ENCODE assay signal across 30 mouse cellular contexts in the genomic region with DNA sequence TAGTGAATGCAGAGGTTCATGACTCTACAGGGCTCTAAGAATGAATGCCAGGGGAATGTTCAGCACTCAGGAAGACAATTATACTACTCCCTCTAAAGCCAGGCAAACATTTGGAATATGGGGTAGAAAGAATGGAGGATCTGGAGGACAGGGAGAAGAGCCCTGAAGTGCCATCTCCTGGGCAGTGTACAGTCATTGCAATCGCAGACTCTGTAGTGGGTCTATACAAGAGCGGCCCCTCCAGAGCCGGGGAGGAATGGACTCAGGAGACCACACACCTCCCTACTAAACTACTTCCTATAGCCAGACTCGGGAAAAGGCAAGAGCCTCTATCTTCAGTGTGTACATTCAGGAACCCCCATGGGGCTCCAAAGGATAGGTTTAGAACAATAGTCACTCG. TPM values are rescaled to one million over a fixed set of nuclear protein-coding genes. Genes with fewer than 3 reads are reported as not detected.
DNase-seq lines count a peak whose midpoint lies in the region; TF ChIP-seq lines count a peak whose summit lies in the region.
"Had no signal": no experiment of that assay in that cellular context is flagged by ENCODE, and none has a peak within 500 bp of the region (broad histone marks: within the 10 kb centered on the region; RNA-seq: fewer than 3 reads in every experiment).

No protein-coding gene starts in this region.

- no peak overlapping the region for H3K9ac ChIP-seq in heart, adult 2 months (ENCODE audit: low read depth, low read length)
- H3K9ac ChIP-seq in ES-Bruce4 (ENCODE audit: low read depth, poor library complexity, severe bottlenecking) (no peak overlapping the region), ES-E14 (ENCODE audit: insufficient read depth, low read depth, low read length, poor library complexity, severe bottlenecking) (no peak overlapping the region)
- H3K9ac ChIP-seq: embryonic facial prominence, embryonic 15.5 days; forebrain, embryonic 12.5 days; heart, embryonic 13.5 days; hindbrain, embryonic 12.5 days; kidney, embryonic 15.5 days; limb, embryonic 12.5 days; neural tube, embryonic 12.5 days had no signal

- no peaks in the 10 kb centered on the region for H3K9me3 ChIP-seq in ES-Bruce4 (replicated peaks; ENCODE audit: control insufficient read depth, insufficient read depth, low read length, poor library complexity, severe bottlenecking)
- H3K9me3 ChIP-seq in ES-E14 (ENCODE audit: control insufficient read depth, insufficient read depth, low read depth, low read length), result no peaks in the 10 kb centered on the region
- H3K9me3 ChIP-seq: embryonic facial prominence, embryonic 15.5 days; forebrain, embryonic 12.5 days; G1E; heart, embryonic 13.5 days; hindbrain, embryonic 12.5 days; kidney, embryonic 15.5 days; limb, embryonic 12.5 days; midbrain, embryonic 10.5 days; neural tube, embryonic 12.5 days had no signal

- intact Hi-C loops in heart, adult 2 months (cut with DNase I), result no loop called here
- intact Hi-C loops in left cerebral cortex, postnatal 14 days (cut with DNase I), result loop anchor here (5.0 kb wide), 1 partner anchor 93 kb away; no protein-coding TSS in a partner anchor

- no peaks in the 10 kb centered on the region for H3K27me3 ChIP-seq in heart, adult 2 months (ENCODE audit: control insufficient read depth, insufficient read depth, low read length)
- H3K27me3 ChIP-seq in ES-Bruce4 (ENCODE audit: control insufficient read depth, insufficient read depth, low read length, poor library complexity, severe bottlenecking), result no peaks in the 10 kb centered on the region
- H3K27me3 ChIP-seq: embryonic facial prominence, embryonic 15.5 days; forebrain, embryonic 12.5 days; heart, embryonic 13.5 days; hindbrain, embryonic 12.5 days; kidney, embryonic 15.5 days; neural tube, embryonic 12.5 days had no signal

- no peak for TF ChIP-seq POLR2A in heart, adult 2 months (IDR thresholded peaks at IDR 0.05; ENCODE audit: insufficient read depth, low read depth, low read length)
- no peak for TF ChIP-seq POLR2A in ES-Bruce4 (IDR thresholded peaks at IDR 0.05; ENCODE audit: insufficient read depth, low read length)

- H3K4me1 ChIP-seq in heart, adult 2 months (ENCODE audit: control insufficient read depth, insufficient read depth, low read length), result no peaks in the 10 kb centered on the region
- H3K4me1 ChIP-seq in ES-Bruce4 (ENCODE audit: control insufficient read depth, insufficient read depth, low read length) (no peaks in the 10 kb centered on the region), ES-E14 (ENCODE audit: control insufficient read depth in 2 of 2, insufficient read depth in 2 of 2, low read length in 2 of 2, poor library complexity in 1 of 2) (no peaks in the 10 kb centered on the region)
- H3K4me1 ChIP-seq: embryonic facial prominence, embryonic 15.5 days; forebrain, embryonic 12.5 days had no signal

- in situ Hi-C loops in ES-E14 (cut with MboI; ENCODE audit: low sequenced_read_pairs in 2 of 2, unreplicated experiment in 2 of 2), result no loop called here

- no peak overlapping the region for H3K27ac ChIP-seq in heart, adult 2 months
- no peak overlapping the region for H3K27ac ChIP-seq in layer of hippocampus, adult 2 months
- H3K27ac ChIP-seq in ES-Bruce4 (ENCODE audit: insufficient read depth, low read length) (no peak overlapping the region), ES-E14 (ENCODE audit: insufficient read depth, low read depth, low read length, poor library complexity, severe bottlenecking) (no peak overlapping the region)
- H3K27ac ChIP-seq: embryonic facial prominence, embryonic 15.5 days; forebrain, embryonic 12.5 days; heart, embryonic 13.5 days; hindbrain, embryonic 12.5 days; kidney, embryonic 15.5 days; limb, embryonic 12.5 days; midbrain, embryonic 10.5 days; neural tube, embryonic 12.5 days had no signal

- TF ChIP-seq CTCF in heart, adult 2 months (IDR thresholded peaks at IDR 0.05), result peak; percentile 26; the same call in 1 of the 2 replicates
- peak; percentile 41 for TF ChIP-seq CTCF in layer of hippocampus, adult 2 months (conservative IDR thresholded peaks at IDR 0.05)
- peak; percentile 53 for TF ChIP-seq CTCF in ES-Bruce4 (IDR thresholded peaks at IDR 0.05; ENCODE audit: low read depth, low read length)

- no peaks in the 10 kb centered on the region for H3K79me2 ChIP-seq in heart, adult 2 months (replicated peaks; ENCODE audit: control insufficient read depth, insufficient read depth, low read length)

- no peaks in the 10 kb centered on the region for H3K36me3 ChIP-seq in heart, adult 2 months (ENCODE audit: control insufficient read depth, insufficient read depth, low read length)
- H3K36me3 ChIP-seq in ES-Bruce4 (ENCODE audit: control insufficient read depth, insufficient read depth, low read length, poor library complexity, severe bottlenecking), result no peaks in the 10 kb centered on the region
- no peaks in the 10 kb centered on the region for H3K36me3 ChIP-seq in ES-E14 (ENCODE audit: control insufficient read depth, insufficient read depth, low read length, poor library complexity, severe bottlenecking)
- H3K36me3 ChIP-seq: embryonic facial prominence, embryonic 15.5 days; forebrain, embryonic 12.5 days; G1E; heart, embryonic 13.5 days; hindbrain, embryonic 12.5 days; kidney, embryonic 15.5 days; limb, embryonic 12.5 days; midbrain, embryonic 10.5 days; neural tube, embryonic 12.5 days had no signal

- no peak overlapping the region for H3K4me3 ChIP-seq in heart, adult 2 months
- H3K4me3 ChIP-seq in layer of hippocampus, adult 2 months, result no peak overlapping the region
- no peak overlapping the region for H3K4me3 ChIP-seq in ES-Bruce4 (ENCODE audit: low read depth, low read length)
- H3K4me3 ChIP-seq in ES-E14 (ENCODE audit: insufficient read depth in 1 of 2, low read depth in 1 of 2, low read length in 2 of 2, poor library complexity in 1 of 2, severe bottlenecking in 1 of 2), result no peak overlapping the region
- H3K4me3 ChIP-seq: embryonic facial prominence, embryonic 15.5 days; forebrain, embryonic 12.5 days; heart, embryonic 13.5 days; hindbrain, embryonic 12.5 days; kidney, embryonic 15.5 days; limb, embryonic 12.5 days; midbrain, embryonic 10.5 days; myocyte; neural tube, embryonic 12.5 days had no signal

- TF ChIP-seq EP300 in heart, adult 2 months (IDR thresholded peaks at IDR 0.05; ENCODE audit: insufficient read depth, low read depth, low read length), result no peak
- no peak for TF ChIP-seq EP300 in ES-Bruce4 (IDR thresholded peaks at IDR 0.05; ENCODE audit: insufficient read depth, low read depth, low read length)

- DNase-seq in heart, adult 2 months, result no peak
- DNase-seq in heart, postnatal 4 days, result no peak
- DNase-seq in layer of hippocampus, adult 2 months (ENCODE audit: low spot score in 2 of 2), result no peak
- no peak for DNase-seq in layer of hippocampus, adult 9-10 months (ENCODE audit: low spot score)
- DNase-seq in ES-E14 (ENCODE audit: low read depth, low spot score), result no peak
- DNase-seq in yolk sac, embryonic 10.5 days (ENCODE audit: low spot score), result no peak
- no peak for DNase-seq in left cerebral cortex, postnatal 14 days (ENCODE audit: low spot score in 2 of 2)
- DNase-seq: adrenal gland, postnatal 10 days; cerebellum, adult 11-12 months; cerebellum, postnatal 14 days; gastrocnemius, postnatal 25 days; heart, adult 18-20 months; kidney, adult 18-20 months; kidney, postnatal 4 days; layer of hippocampus, adult 9-11 months; lung, postnatal 14 days; right cerebral cortex, postnatal 4 days; thymus, adult 2 months; thymus, postnatal 36 days had no signal

- WGBS in heart, adult 2 months, result 59% methylated on average over 5 of the region's 5 CpGs

TF ChIP-seq in ES-E14, 5 proteins besides CTCF, POLR2A, EP300 and RAD21:
- TF ChIP-seq CHD2 (IDR thresholded peaks at IDR 0.05; ENCODE audit: low read depth, low read length), result no peak
- TF ChIP-seq ZC3H11A (IDR thresholded peaks at IDR 0.05; ENCODE audit: borderline replicate concordance, low read depth, low read length), result 0 out of 2 replicates have a peak, but pooled peaks have one; percentile 9

RNA-seq across cellular contexts. Expression of gene Aff3, which starts 25.1 kb away (rescaled TPM):
- 1 to 10 TPM; 1.4 to 3.1 TPM for total RNA-seq in heart, adult 2 months (2021)
- 2.4 and 3.2 TPM in 2 replicates for polyA plus RNA-seq in heart, adult 2 months (2012; rRNA removed)
- total RNA-seq in heart, postnatal 4 days (2021), result 1 to 10 TPM; 7.9 to 8.0 TPM
- 100 to 1,000 TPM; 108 to 117 TPM for total RNA-seq in layer of hippocampus, adult 2 months (2021)
- 9.2 and 10.5 TPM in 2 replicates for polyA plus RNA-seq in ES-Bruce4 (2011; ENCODE audit: insufficient read depth, insufficient read length, low read depth, missing spikeins)
- 1.7 and 2.6 TPM in 2 replicates for total RNA-seq in ES-E14 (2012; rRNA removed)
- total RNA-seq in left cerebral cortex, postnatal 14 days (2021), result 10 to 100 TPM; 82.9 to 86.5 TPM
- polyA plus RNA-seq: myocyte had no signal

Comparison
In these comparisons a context has a peak if more than half of its experiments do, and no peak if none do; other contexts are left out.
1. RNA of gene Aff3, which starts 25.1 kb away (total RNA-seq): 108 to 117 TPM in layer of hippocampus, adult 2 months and 82.9 to 86.5 TPM in left cerebral cortex, postnatal 14 days; 7.9 to 8.0 TPM in heart, postnatal 4 days, 1.4 to 3.1 TPM in heart, adult 2 months and 1.7 to 2.6 TPM in ES-E14; every median in the first group is over 4 times any median in the second.
2. Peak in every context shown above with its lines, with median percentiles within 50 percentile points of each other: CTCF ChIP-seq.